Mouse (Mus musculus): Measurements from ENCODE around the gene Apc2. TPM values are rescaled to one million over a fixed set of nuclear protein-coding genes. Genes with fewer than 3 reads are reported as not detected.
A peak's percentile ranks its signal among the peaks of the same experiment; 100 is the strongest.

Apc2 gene
- total RNA-seq, 2 experiments from 2014 or later = 2.3 to 3.6 TPM

DNA sequence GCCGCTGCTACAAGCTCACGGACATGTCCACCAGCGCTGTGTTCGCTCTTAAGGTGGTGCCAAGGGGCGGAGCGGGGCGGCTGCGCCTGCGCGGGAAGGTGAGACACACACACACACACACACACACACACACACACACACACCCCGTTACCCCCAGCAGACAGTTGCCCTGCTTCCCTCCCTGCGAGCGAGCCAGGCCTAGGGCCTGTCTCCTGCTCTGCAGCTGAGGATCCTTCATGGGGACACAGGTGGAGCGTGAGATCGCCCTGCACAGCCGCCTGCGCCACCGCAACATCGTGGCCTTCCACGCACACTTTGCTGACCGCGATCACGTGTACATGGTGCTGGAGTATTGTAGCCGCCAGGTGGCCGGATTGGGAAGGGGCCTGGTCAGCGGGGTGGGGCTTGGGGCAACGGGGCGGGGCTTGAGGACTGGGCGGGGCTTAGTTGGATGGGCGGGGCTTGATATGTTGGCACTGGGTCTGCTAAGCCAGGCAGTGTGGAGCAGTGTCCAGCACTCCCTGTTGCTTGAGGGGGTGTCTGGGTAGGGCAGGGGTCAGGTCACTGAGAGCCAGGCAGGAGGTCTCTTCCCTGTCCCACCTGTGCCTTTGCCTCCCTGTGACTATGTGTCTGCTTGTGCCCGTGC is 62.3 kb downstream of the Apc2 start:
- DNase-seq = peak in 1 of 2 experiments; percentile 49

GRCm38 (mm10) chr10:80363734-80364133 is 68.0 kb downstream of the Apc2 start:
- intact Hi-C loops (cut with DNase I) = no loop called here
- DNase-seq = no peak

More for the DNA sequence above, 62.3 kb downstream of the Apc2 start:
- intact Hi-C loops (cut with DNase I) = no loop called here

DNA sequence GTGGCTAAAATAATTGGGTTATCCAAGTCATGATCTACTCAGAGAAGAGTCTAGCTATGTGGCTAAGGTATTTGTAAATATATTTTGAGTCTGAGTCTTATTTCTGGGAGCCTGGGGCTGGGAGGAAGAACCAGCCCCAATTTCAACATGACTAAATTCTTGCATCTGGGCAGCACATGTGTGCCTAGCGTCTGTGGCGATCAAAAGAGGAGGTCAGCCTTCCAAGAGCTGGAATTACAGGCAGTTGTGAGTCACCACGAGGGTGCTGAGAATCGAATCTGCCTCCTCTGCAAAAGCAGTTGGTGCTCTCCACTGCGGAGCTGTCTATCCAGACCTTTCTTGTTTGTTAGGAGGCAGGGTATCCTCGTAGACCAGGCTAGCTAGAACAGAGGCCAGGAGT is 70.0 kb downstream of the Apc2 start:
- no peak for DNase-seq
- intact Hi-C loops (cut with DNase I) = no loop called here

Small RNAs within 50 kb of the gene (microRNA-seq; reads per million reads assigned to microRNA genes)
- 0 to 0.85 reads per million in 2 experiments for gene Mir6911

Other genes starting within 250 kb of the Apc2 start
- 100 to 1,000 TPM; 636 to 681 TPM for gene Gpx4, start 248.8 kb upstream of the Apc2 start, total RNA-seq (2021)
- gene Sbno2, start 190.4 kb upstream of the Apc2 start, total RNA-seq (2021) = 10 to 100 TPM; 13.5 to 14.0 TPM
- 100 to 1,000 TPM; 105 to 118 TPM for gene Stk11, start 180.2 kb upstream of the Apc2 start, total RNA-seq (2021)
- 1,000 to 10,000 TPM; 1,168 to 1,183 TPM for gene Atp5d, start 157.3 kb upstream of the Apc2 start, total RNA-seq (2021)
- gene Cbarp, start 155.1 kb upstream of the Apc2 start, total RNA-seq (2021) = 1 to 10 TPM; 3.0 to 3.3 TPM
- gene Midn, start 147.7 kb upstream of the Apc2 start, total RNA-seq (2021) = 100 to 1,000 TPM; 158 to 178 TPM
- gene Cirbp, start 130.0 kb upstream of the Apc2 start, total RNA-seq (2021) = 10 to 100 TPM; 40.4 to 64.3 TPM
- 1 to 10 TPM; 3.8 to 4.7 TPM for gene 1600002K03Rik, start 123.0 kb upstream of the Apc2 start, total RNA-seq (2021)
- 1 to 10 TPM; 1.1 to 1.4 TPM for gene Efna2, start 116.5 kb upstream of the Apc2 start, total RNA-seq (2021)
- gene Mum1, start 69.5 kb upstream of the Apc2 start, total RNA-seq (2021) = 10 to 100 TPM; 17.0 to 21.0 TPM
- gene Ndufs7, start 46.9 kb upstream of the Apc2 start, total RNA-seq (2021) = 100 to 1,000 TPM; 728 to 743 TPM
- gene Gamt, start 35.0 kb upstream of the Apc2 start, total RNA-seq (2021) = 10 to 100 TPM; 11.6 to 14.5 TPM
- 10 to 100 TPM; 68.2 to 76.3 TPM for gene Dazap1, start 34.5 kb upstream of the Apc2 start, total RNA-seq (2021)
- gene Rps15, start 3.5 kb upstream of the Apc2 start, total RNA-seq (2021) = 100 to 1,000 TPM; 652 to 716 TPM
- gene 2310011J03Rik, start 24.6 kb downstream of the Apc2 start, total RNA-seq (2021) = 10 to 100 TPM; 13.3 to 15.0 TPM
- 1 to 10 TPM; 1.0 to 1.7 TPM for gene Pcsk4, start 33.5 kb downstream of the Apc2 start, total RNA-seq (2021)
- gene Reep6, start 34.0 kb downstream of the Apc2 start, total RNA-seq (2021) = 1 to 10 TPM; 2.0 to 2.6 TPM
- 10 to 100 TPM; 43.8 to 44.5 TPM for gene Adamtsl5, start 52.4 kb downstream of the Apc2 start, total RNA-seq (2021)
- under 1 TPM; 0.12 to 0.22 TPM for gene Plk5, start 60.5 kb downstream of the Apc2 start, total RNA-seq (2021)
- gene Mex3d, start 91.7 kb downstream of the Apc2 start, total RNA-seq (2021) = 10 to 100 TPM; 11.8 to 12.2 TPM
- gene Mbd3, start 103.6 kb downstream of the Apc2 start, total RNA-seq (2021) = 10 to 100 TPM; 78.6 to 84.0 TPM
- gene Uqcr11, start 110.9 kb downstream of the Apc2 start, total RNA-seq (2021) = 1,000 to 10,000 TPM; 1,852 to 1,908 TPM
- 10 to 100 TPM; 31.7 to 32.5 TPM for gene Tcf3, start 137.7 kb downstream of the Apc2 start, total RNA-seq (2021)
- not detected for gene Onecut3, start 198.9 kb downstream of the Apc2 start, total RNA-seq (2021)
- not detected for gene Atp8b3, start 243.1 kb downstream of the Apc2 start, total RNA-seq (2021)

Measured in heart, postnatal 14 days (tissue).